Mouse (Mus musculus) embryonic facial prominence, embryonic 13.5 days (tissue): Measurements from ENCODE around the gene Neu1. TPM values are rescaled to one million over a fixed set of nuclear protein-coding genes. Genes with fewer than 3 reads are reported as not detected.

ENCODE experiments used
- ATAC-seq: fragments of 200-750 bp; cut with Nextera tagmentation; 2 replicates; pipeline ENCODE4 v1.8.0; 2017; ENCODE audit warnings: low read depth; ENCODE audit not compliant: insufficient number of reproducible peaks, insufficient read depth, low FRiP score, low TSS enrichment
- H3K27ac ChIP-seq: fragments of 300-500 bp; sonication (generic); 2 replicates; pipeline ENCODE4 v1.5.1; 2015; ENCODE audit warnings: moderate library complexity, mild to moderate bottlenecking, inconsistent platforms
- H3K27me3 ChIP-seq: fragments of 300-500 bp; sonication (generic); 2 replicates; pipeline ENCODE4 v1.6.1; 2015; ENCODE audit warnings: mild to moderate bottlenecking, inconsistent platforms
- H3K36me3 ChIP-seq: fragments of 300-500 bp; sonication (generic); 2 replicates; pipeline ENCODE4 v1.6.1; 2015; ENCODE audit warnings: mild to moderate bottlenecking, inconsistent platforms
- H3K4me1 ChIP-seq: fragments of 300-500 bp; sonication (generic); 2 replicates; pipeline ENCODE4 v1.6.1; 2015; ENCODE audit warnings: inconsistent platforms
- H3K4me2 ChIP-seq: fragments of 300-500 bp; sonication (generic); 2 replicates; pipeline ENCODE4 v1.6.1; 2015; ENCODE audit warnings: moderate library complexity, mild to moderate bottlenecking, inconsistent platforms
- H3K4me3 ChIP-seq: fragments of 300-500 bp; sonication (generic); 2 replicates; pipeline ENCODE4 v1.5.1; 2015; ENCODE audit warnings: mild to moderate bottlenecking, inconsistent platforms
- H3K9ac ChIP-seq: fragments of 300-500 bp; sonication (generic); 2 replicates; pipeline ENCODE4 v1.6.1; 2015; ENCODE audit warnings: mild to moderate bottlenecking, inconsistent platforms
- H3K9me3 ChIP-seq: fragments of 300-500 bp; sonication (generic); 2 replicates; pipeline ENCODE4 v1.6.1; 2016; ENCODE audit warnings: inconsistent platforms
- WGBS: fragments of 180-500 bp; shearing (Covaris S2); methylation state at CpG from one replicate; pipeline ENCODE4 v1.1.7; 2015; ENCODE audit warnings: mixed read lengths; 5-methylcytosine and 5-hydroxymethylcytosine counted together
- polyA plus RNA-seq: library from polyadenylated mRNA; unstranded; fragments of >200 nt; fragmentation: Nextera tagmentation; extraction: Ambion mirVana; gene quantifications from 2 replicates; pipeline ENCODE4 v1.2.1, GENCODE M21; 2015

The Neu1 gene
- polyA plus RNA-seq, 1 experiment from 2014 or later: 18.8 TPM

DNA sequence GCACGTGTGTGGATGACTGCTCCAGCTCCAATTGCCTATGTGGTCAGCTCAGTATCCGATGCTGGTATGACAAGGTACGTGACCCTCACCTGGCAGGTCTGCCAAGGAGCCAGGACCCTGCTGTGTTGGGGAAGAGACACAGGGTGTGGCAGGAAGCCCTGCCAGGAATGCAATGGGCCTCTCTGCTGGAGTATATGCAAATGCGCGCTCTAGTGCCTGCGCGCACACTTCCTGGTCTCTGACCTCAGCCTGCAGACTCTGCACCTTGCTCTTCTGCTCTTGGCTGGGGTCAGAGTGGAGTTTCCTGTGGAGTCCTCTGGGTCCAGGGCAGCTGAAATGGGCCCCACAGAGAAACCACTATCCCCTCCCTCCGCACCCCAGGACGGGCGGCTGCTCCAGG is 20.1 kb upstream of the Neu1 start:
- H3K36me3 ChIP-seq: peaks cover 80% of the 10 kb centered on the region
- peak overlapping the region; percentile 12; the same call in 1 of the 2 replicates for H3K9ac ChIP-seq
- peaks cover 6% of the 10 kb centered on the region for H3K4me1 ChIP-seq
- H3K4me2 ChIP-seq: no peak overlapping the region
- no peaks in the 10 kb centered on the region for H3K27me3 ChIP-seq
- 84% methylated on average over 10 of the region's 10 CpGs for WGBS
- no peak overlapping the region for H3K27ac ChIP-seq
- ATAC-seq: no peak
- H3K4me3 ChIP-seq: no peak overlapping the region
- H3K9me3 ChIP-seq: no peaks in the 10 kb centered on the region

DNA sequence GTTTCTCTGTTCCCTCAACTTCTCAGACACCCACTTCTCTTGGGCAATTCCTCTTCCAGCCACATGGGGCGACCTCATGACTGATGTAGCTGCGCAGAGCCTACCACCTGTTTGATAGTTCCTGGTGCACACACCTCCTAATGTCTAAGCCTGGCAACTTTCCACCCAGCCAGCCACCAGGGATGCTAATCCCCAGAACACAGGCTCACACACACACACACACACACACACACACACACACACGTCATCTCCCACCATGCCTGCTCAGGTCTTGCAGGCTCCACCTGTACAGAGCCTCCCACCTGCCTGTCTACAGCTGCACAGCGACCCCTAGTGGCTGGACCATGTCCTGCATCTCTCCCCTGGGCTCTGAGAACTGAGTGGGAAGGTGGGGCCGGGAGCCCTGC is 19.1 kb upstream of the Neu1 start:
- peaks cover 71% of the 10 kb centered on the region for H3K36me3 ChIP-seq
- 49% methylated on average over 5 of the region's 5 CpGs for WGBS
- H3K4me2 ChIP-seq: no peak overlapping the region
- H3K9me3 ChIP-seq: no peaks in the 10 kb centered on the region
- H3K4me1 ChIP-seq: peaks cover 10% of the 10 kb centered on the region
- peak; percentile 67 for ATAC-seq
- no peak overlapping the region for H3K27ac ChIP-seq
- H3K4me3 ChIP-seq: no peak overlapping the region
- H3K27me3 ChIP-seq: no peaks in the 10 kb centered on the region
- H3K9ac ChIP-seq: no peak overlapping the region

DNA sequence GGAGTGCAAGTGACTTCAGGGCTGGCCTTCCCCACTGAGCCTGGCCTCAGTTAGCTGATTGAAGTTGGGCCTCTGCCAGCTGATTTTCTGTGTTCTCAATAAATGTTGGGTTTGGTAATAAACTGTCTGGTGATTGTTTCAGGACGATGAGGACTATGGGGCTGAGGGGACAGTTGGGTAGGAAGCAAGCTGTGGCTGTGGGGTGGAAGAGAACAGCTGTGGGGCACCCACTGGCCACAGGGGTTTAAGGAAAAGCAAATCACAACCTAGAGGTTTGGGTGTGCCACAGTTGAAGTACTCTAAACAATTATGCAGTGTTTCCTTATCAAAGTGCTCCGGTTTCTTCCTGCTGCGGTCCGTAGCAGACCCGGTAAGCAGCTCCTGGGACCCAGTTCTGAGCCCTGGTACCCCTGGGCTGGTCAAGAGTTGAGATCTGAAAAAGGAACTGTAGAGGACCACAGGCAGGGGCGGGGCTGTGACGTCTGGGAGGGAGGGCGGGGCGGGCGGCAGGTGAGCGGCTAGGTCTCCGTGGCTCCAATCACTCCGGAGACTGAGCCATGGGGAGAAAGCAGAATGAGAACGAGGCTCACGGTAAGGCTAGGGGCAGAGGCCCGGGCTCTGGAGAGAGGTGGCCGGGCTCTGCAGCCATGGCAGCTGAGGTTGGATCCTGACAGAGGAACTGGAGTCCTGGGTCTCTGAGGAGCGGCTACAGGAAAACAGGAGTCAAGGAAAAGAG is 17.0 kb upstream of the Neu1 start, which contains the start of gene Slc44a4:
TSS of gene Slc44a4 (plus strand) at position 537 of the 736 bp plus-strand sequence.
- no peak within 1 kb of the TSS for H3K4me2 ChIP-seq
- peaks cover 10% of the 10 kb centered on the region for H3K4me1 ChIP-seq
- no peak for ATAC-seq
- peak within 1 kb of the TSS; percentile 18; the same call in 1 of the 2 replicates for H3K27ac ChIP-seq
- peak within 1 kb of the TSS; percentile 44; the same call in 1 of the 2 replicates for H3K9ac ChIP-seq
- no peaks in the 10 kb centered on the region for H3K27me3 ChIP-seq
- H3K9me3 ChIP-seq: no peaks in the 10 kb centered on the region
- no peak within 1 kb of the TSS for H3K4me3 ChIP-seq
- 27% methylated on average over 18 of the region's 18 CpGs for WGBS
- peaks cover 49% of the 10 kb centered on the region for H3K36me3 ChIP-seq

DNA sequence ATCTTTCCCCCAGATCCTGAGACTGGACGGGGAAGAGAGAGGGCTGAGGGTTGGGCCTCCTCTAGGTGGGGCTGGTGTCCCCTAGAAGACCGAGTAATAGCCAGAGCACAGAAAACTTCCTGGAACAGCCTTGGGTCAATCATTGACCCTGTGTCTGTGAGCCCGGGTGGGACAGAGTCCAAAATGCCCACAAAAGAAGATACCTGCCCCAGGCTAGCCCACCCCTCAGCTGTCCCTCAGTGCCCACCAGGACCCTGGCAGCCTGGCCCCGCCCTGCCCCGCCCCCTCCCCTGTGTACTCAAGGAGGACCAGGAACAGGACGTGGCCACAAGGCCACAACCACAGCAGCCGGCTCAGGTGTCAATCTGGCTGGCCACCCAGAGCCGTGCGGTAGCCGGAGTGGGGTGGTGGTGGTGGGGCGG is 15.6 kb upstream of the Neu1 start:
- peaks cover 36% of the 10 kb centered on the region for H3K36me3 ChIP-seq
- peak overlapping the region; percentile 33; the same call in 1 of the 2 replicates for H3K27ac ChIP-seq
- 15% methylated on average over 11 of the region's 11 CpGs for WGBS
- no peaks in the 10 kb centered on the region for H3K27me3 ChIP-seq
- no peak overlapping the region for H3K4me3 ChIP-seq
- peaks cover 10% of the 10 kb centered on the region for H3K4me1 ChIP-seq
- ATAC-seq: no peak
- H3K9ac ChIP-seq: peak overlapping the region; percentile 44; the same call in 1 of the 2 replicates
- no peaks in the 10 kb centered on the region for H3K9me3 ChIP-seq
- H3K4me2 ChIP-seq: no peak overlapping the region

DNA sequence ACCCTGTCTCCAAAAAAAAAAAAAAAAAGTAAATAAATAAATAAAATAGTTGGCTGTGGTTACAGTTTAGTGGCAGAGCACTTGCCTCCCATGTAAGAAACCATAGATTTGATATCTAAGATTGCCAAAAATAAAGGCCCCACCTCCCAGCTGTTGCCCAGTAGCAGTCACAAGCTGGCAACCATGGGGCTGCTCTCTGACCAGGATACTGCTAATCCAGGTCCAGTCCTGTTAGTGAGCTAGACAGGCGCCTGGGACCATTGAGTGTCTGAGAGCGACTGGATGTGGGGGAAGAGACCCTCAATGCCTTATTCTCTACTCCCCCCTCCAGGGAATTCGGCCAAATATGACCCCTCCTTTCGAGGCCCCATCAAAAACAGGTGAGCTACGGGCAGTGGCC is 14.7 kb upstream of the Neu1 start:
- Histone ChIP-seq H3K4me2 (no peak overlapping the region), H3K4me3 (no peak overlapping the region), H3K27me3 (no peaks in the 10 kb centered on the region), H3K27ac (no peak overlapping the region), H3K36me3 (peaks cover 27% of the 10 kb centered on the region), H3K9ac (no peak overlapping the region), H3K4me1 (peaks cover 10% of the 10 kb centered on the region), H3K9me3 (no peaks in the 10 kb centered on the region)
- 78% methylated on average over 5 of the region's 5 CpGs for WGBS
- no peak for ATAC-seq

DNA sequence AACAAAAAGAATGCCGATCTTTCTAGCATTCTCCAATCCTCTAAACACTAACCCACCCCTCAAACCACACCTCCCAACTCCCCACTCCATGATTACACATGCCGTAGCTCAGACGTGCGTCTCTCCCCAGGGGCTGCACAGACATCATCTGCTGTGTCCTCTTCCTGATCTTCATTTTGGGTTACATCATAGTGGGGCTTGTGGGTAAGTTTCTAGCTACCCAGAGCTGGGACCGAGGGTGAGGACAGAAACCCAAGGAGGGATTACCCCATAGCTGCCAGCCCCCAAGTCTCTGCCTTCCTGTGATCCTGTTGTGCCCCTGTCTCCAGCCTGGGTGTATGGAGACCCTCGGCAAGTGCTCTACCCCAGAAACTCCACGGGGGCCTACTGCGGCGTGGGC is 13.9 kb upstream of the Neu1 start:
- Histone ChIP-seq H3K27ac (no peak overlapping the region), H3K4me2 (no peak overlapping the region), H3K9ac (no peak overlapping the region; the same call in 1 of the 2 replicates), H3K36me3 (peaks cover 18% of the 10 kb centered on the region), H3K27me3 (no peaks in the 10 kb centered on the region), H3K4me1 (peaks cover 10% of the 10 kb centered on the region), H3K4me3 (no peak overlapping the region), H3K9me3 (no peaks in the 10 kb centered on the region)
- ATAC-seq: no peak
- WGBS: 72% methylated on average over 9 of the region's 9 CpGs

DNA sequence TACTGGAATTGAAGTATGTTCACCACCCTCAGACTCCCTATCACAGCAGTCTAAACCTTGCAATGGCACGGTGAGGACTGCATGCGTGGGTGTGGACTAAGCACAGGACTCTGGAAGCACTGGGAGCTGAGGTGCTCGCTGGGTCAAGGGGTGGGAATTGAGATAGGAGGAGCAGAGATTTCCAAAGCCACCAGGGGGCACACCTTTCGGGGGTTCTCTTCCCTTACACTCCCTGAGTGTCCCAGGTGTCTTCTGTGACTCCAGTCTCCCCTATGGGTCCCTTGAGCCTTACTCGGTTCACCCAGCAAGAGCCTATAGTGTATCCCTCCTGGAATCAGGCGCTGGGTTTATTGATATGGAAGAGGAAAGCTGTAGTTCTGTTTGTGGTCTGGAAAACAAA is 8.1 kb upstream of the Neu1 start:
- H3K4me2 ChIP-seq: no peak overlapping the region

DNA sequence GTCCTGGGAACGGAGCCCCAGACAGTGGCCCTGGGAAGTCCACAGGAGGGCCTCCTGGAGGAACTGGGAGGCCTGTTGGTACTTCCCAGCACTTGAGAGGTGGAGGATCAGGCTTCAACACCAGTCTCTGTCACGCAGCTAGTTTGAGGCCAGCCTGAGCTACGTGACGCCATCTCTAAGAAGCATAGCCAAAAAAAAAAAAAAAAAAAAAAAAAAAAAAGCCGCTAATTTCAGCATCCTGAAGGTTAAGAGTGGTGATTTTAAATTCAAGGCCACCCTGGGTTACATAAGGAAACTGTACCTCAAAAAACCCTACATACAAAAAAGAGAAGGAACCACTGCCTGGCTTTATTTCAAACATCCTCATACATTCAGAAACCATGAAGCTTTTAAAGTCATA is 6.8 kb upstream of the Neu1 start:
- Histone ChIP-seq H3K4me1 (no peaks in the 10 kb centered on the region), H3K27me3 (no peaks in the 10 kb centered on the region), H3K36me3 (no peaks in the 10 kb centered on the region), H3K9me3 (no peaks in the 10 kb centered on the region), H3K9ac (no peak overlapping the region), H3K4me2 (no peak overlapping the region), H3K27ac (no peak overlapping the region), H3K4me3 (no peak overlapping the region)
- ATAC-seq: no peak
- 66% methylated on average over 5 of the region's 5 CpGs for WGBS

More for the DNA sequence above, 8.1 kb upstream of the Neu1 start:
- no peaks in the 10 kb centered on the region for H3K27me3 ChIP-seq
- no peak overlapping the region for H3K9ac ChIP-seq
- no peaks in the 10 kb centered on the region for H3K36me3 ChIP-seq
- WGBS: 55% methylated on average over 6 of the region's 6 CpGs
- no peak for ATAC-seq
- H3K27ac ChIP-seq: no peak overlapping the region
- no peak overlapping the region for H3K4me3 ChIP-seq
- H3K4me1 ChIP-seq: no peaks in the 10 kb centered on the region
- no peaks in the 10 kb centered on the region for H3K9me3 ChIP-seq

DNA sequence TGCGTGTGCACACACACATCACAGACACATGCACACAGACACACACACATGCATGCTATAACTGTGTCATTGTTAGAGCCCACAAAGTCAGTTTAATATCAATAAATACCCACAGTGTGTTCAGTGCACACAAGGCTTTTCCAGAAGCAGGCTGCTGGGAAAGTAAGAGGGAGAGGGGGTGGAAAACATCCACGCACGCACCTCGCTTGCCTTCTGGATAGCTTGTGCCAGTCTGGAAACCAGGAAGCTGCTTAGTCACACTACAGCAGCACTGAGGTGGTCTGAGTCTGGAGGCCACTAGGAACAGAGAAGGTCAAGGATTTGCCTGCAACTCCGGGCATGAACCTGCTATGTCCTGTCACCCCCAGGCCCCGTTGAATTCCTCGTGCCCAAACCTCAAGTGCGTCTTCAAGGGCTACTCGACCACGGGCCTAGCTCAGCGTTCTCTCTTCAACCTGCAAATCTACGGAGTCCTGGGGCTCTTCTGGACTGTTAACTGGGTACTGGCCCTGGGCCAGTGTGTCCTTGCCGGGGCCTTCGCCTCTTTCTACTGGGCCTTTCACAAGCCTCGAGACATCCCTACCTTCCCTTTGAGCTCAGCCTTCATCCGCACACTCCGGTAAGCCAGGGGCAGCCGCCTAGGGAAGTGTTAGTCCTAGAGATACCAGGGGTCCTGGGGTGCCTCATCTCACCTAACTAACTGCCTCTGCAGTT is 3.6 kb upstream of the Neu1 start:
- H3K27me3 ChIP-seq: no peaks in the 10 kb centered on the region
- peaks cover 11% of the 10 kb centered on the region for H3K4me1 ChIP-seq
- ATAC-seq: no peak
- no peaks in the 10 kb centered on the region for H3K9me3 ChIP-seq
- no peaks in the 10 kb centered on the region for H3K36me3 ChIP-seq
- no peak overlapping the region for H3K4me3 ChIP-seq
- 84% methylated on average over 18 of the region's 18 CpGs for WGBS
- H3K4me2 ChIP-seq: no peak overlapping the region
- H3K9ac ChIP-seq: no peak overlapping the region
- no peak overlapping the region for H3K27ac ChIP-seq

DNA sequence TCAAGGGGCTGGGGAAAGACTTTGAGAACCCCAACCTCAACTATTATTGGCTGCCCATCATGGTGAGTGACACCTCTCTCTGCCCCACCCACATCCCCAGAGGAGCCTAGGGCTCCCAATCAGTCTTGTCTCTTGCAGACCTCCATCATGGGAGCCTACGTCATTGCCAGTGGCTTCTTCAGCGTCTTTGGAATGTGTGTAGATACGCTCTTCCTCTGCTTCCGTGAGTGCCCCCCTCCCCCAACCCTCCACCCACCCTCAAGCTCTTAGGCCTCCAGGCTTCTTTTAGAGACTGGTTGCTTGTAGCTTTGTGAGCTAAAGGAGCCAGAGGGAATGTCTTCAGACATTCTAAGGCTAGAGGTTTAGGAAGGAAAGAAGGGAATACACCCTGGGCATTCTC is 2.2 kb upstream of the Neu1 start:
- 58% methylated on average over 4 of the region's 4 CpGs for WGBS
- H3K9ac ChIP-seq: no peak overlapping the region
- H3K36me3 ChIP-seq: no peaks in the 10 kb centered on the region
- H3K27ac ChIP-seq: no peak overlapping the region
- no peak overlapping the region for H3K4me3 ChIP-seq
- ATAC-seq: no peak
- no peak overlapping the region for H3K4me2 ChIP-seq
- H3K9me3 ChIP-seq: no peaks in the 10 kb centered on the region
- no peaks in the 10 kb centered on the region for H3K27me3 ChIP-seq
- H3K4me1 ChIP-seq: peaks cover 12% of the 10 kb centered on the region

DNA sequence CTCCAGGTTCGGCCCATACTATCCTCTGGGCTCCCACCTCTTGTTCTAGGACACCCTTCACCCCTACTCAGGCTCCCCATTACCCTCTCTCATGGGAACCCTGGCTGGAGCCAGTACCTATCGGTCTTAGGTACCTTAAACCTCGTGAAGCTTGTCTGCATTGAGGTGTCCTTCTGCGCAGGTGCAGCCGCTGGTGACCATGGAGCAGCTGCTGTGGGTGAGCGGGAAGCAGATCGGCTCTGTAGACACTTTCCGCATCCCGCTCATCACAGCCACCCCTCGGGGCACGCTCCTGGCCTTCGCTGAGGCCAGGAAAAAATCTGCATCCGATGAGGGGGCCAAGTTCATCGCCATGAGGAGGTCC is 664 bp downstream of the Neu1 start:
- Histone ChIP-seq H3K4me3 (peak overlapping the region; percentile 75), H3K4me1 (peaks cover 26% of the 10 kb centered on the region), H3K9ac (peak overlapping the region; percentile 91), H3K9me3 (no peaks in the 10 kb centered on the region), H3K4me2 (peak overlapping the region; percentile 89), H3K27ac (no peak overlapping the region), H3K27me3 (no peaks in the 10 kb centered on the region; the same call in 1 of the 2 replicates), H3K36me3 (peaks cover 9% of the 10 kb centered on the region; the same call in 1 of the 2 replicates)
- 10% methylated on average over 14 of the region's 14 CpGs for WGBS
- no peak; the same call in 1 of the 2 replicates for ATAC-seq

DNA sequence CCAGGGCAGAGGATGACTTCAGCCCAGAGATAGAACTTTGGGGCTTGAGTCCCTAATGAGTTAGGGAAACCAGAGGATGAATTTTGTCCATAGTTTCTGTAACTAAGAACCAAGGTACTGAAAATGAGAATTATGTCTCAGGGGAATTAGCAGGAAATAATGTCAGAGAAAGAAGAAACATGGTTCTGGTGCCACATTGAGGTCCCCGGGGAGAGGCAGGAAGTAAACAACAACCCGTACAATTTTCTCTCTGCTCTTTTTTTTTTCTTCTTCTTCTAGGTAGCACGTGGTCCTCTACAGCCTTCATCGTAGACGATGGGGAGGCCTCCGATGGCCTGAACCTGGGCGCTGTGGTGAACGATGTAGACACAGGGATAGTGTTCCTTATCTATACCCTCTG is 1.2 kb downstream of the Neu1 start:
- peak overlapping the region; percentile 89 for H3K4me2 ChIP-seq
- H3K4me1 ChIP-seq: peaks cover 26% of the 10 kb centered on the region
- H3K9ac ChIP-seq: peak overlapping the region; percentile 91
- H3K27me3 ChIP-seq: no peaks in the 10 kb centered on the region; the same call in 1 of the 2 replicates
- H3K27ac ChIP-seq: no peak overlapping the region
- peaks cover 9% of the 10 kb centered on the region; the same call in 1 of the 2 replicates for H3K36me3 ChIP-seq
- no peaks in the 10 kb centered on the region for H3K9me3 ChIP-seq
- 88% methylated on average over 8 of the region's 8 CpGs for WGBS
- ATAC-seq: no peak
- H3K4me3 ChIP-seq: peak overlapping the region; percentile 75
